Mouse (Mus musculus) left cerebral cortex, adult 9 months (tissue): Measurements from ENCODE around the gene Nudt21.

Source experiments
- DNase-seq, 2 experiments: peaks; one replicate each; pipeline ENCODE4 v3.0.0; 2022; ENCODE audit warnings: low spot score in 2 of 2

Gene Nudt21

GRCm38 (mm10) chr8:94036944-94037524, at the start of gene Nudt21, which contains the start of gene Ogfod1:
Nudt21 (minus strand) TSS chr8:94037031.
Ogfod1 (plus strand) TSS chr8:94037198.
- peak; percentile 95 to 98 for DNase-seq

GRCm38 (mm10) chr8:94076461-94077192, 39.8 kb upstream of the Nudt21 start:
- DNase-seq, result no peak

GRCm38 (mm10) chr8:94068793-94069192, 32.0 kb upstream of the Nudt21 start:
- DNase-seq, result no peak

- no peak for DNase-seq
Measured at GRCm38 (mm10) chr8:94066121-94066863, 29.5 kb upstream of the Nudt21 start.

GRCm38 (mm10) chr8:94057157-94057854, 20.5 kb upstream of the Nudt21 start:
- DNase-seq, result peak in 1 of 2 experiments; percentile 62

- no peak for DNase-seq
Measured at GRCm38 (mm10) chr8:94052696-94053095, 15.9 kb upstream of the Nudt21 start.

- DNase-seq, result peak in 1 of 2 experiments; percentile 37
Measured at GRCm38 (mm10) chr8:94047845-94048244, 11.0 kb upstream of the Nudt21 start.

GRCm38 (mm10) chr8:94037806-94038205, 975 bp upstream of the Nudt21 start:
- peak in 1 of 2 experiments; percentile 17 for DNase-seq

- DNase-seq, result peak in 1 of 2 experiments; percentile 62
Measured at GRCm38 (mm10) chr8:94036541-94036940, 290 bp downstream of the Nudt21 start.

- no peak for DNase-seq
Measured at GRCm38 (mm10) chr8:94035200-94035599, 1.6 kb downstream of the Nudt21 start.

GRCm38 (mm10) chr8:94033601-94034000, 3.2 kb downstream of the Nudt21 start:
- DNase-seq, result no peak

GRCm38 (mm10) chr8:94029701-94030100, 7.1 kb downstream of the Nudt21 start:
- no peak for DNase-seq

- DNase-seq, result no peak
Measured at GRCm38 (mm10) chr8:94023916-94024315, 12.9 kb downstream of the Nudt21 start.

- peak in 1 of 2 experiments; percentile 8 for DNase-seq
Measured at GRCm38 (mm10) chr8:94013026-94013612, 23.7 kb downstream of the Nudt21 start.

- peak in 1 of 2 experiments; percentile 32 for DNase-seq
Measured at GRCm38 (mm10) chr8:94012013-94012951, 24.5 kb downstream of the Nudt21 start, which contains the start of gene Amfr. Amfr (minus strand) TSS chr8:94012842.

GRCm38 (mm10) chr8:94011076-94012012, 25.5 kb downstream of the Nudt21 start:
- no peak for DNase-seq

- no peak for DNase-seq
Measured at GRCm38 (mm10) chr8:94010101-94010705, 26.6 kb downstream of the Nudt21 start.

GRCm38 (mm10) chr8:94009243-94009845, 27.5 kb downstream of the Nudt21 start:
- no peak for DNase-seq
